Mouse (Mus musculus): Measurements from ENCODE around the gene Utp4. TPM values are rescaled to one million over a fixed set of nuclear protein-coding genes. Genes with fewer than 3 reads are reported as not detected.

Utp4 gene
- polyA plus RNA-seq (2017; shearing (Covaris generic)), result 85.5 TPM

GRCm38 (mm10) chr8:106893481-106894156 is at the start of gene Utp4:
Gene Utp4 (plus strand): TSS chr8:106893636.

GRCm38 (mm10) chr8:106870051-106870450 is 23.4 kb upstream of the Utp4 start, which contains the start of gene Has3:
Gene Has3 (plus strand): TSS chr8:106870242.

GRCm38 (mm10) chr8:106935324-106935869 is 42.0 kb downstream of the Utp4 start, which contains the start of gene Sntb2:
Gene Sntb2 (plus strand): TSS chr8:106935750.

Other genes with a start within 250 kb of the Utp4 start
- 8.1 TPM for gene Tango6, start 210.6 kb upstream of the Utp4 start, polyA plus RNA-seq (2017; shearing (Covaris generic))
- 0.12 TPM for gene Has3, start 23.4 kb upstream of the Utp4 start, polyA plus RNA-seq (2017; shearing (Covaris generic))
- gene Sntb2, start 42.1 kb downstream of the Utp4 start, polyA plus RNA-seq (2017; shearing (Covaris generic)), result 33.2 TPM
- 39.7 TPM for gene Vps4a, start 137.6 kb downstream of the Utp4 start, polyA plus RNA-seq (2017; shearing (Covaris generic))
- 7.4 TPM for gene Pdf, start 155.0 kb downstream of the Utp4 start, polyA plus RNA-seq (2017; shearing (Covaris generic))
- 39.6 TPM for gene Cog8, start 163.1 kb downstream of the Utp4 start, polyA plus RNA-seq (2017; shearing (Covaris generic))
- gene Nip7, start 163.2 kb downstream of the Utp4 start, polyA plus RNA-seq (2017; shearing (Covaris generic)), result 49.1 TPM
- gene Tmed6, start 172.0 kb downstream of the Utp4 start, polyA plus RNA-seq (2017; shearing (Covaris generic)), result 0.45 TPM
- gene Terf2, start 202.9 kb downstream of the Utp4 start, polyA plus RNA-seq (2017; shearing (Covaris generic)), result 23.5 TPM